ENCODE assay signal across 11 mouse cellular contexts in the genomic region with DNA sequence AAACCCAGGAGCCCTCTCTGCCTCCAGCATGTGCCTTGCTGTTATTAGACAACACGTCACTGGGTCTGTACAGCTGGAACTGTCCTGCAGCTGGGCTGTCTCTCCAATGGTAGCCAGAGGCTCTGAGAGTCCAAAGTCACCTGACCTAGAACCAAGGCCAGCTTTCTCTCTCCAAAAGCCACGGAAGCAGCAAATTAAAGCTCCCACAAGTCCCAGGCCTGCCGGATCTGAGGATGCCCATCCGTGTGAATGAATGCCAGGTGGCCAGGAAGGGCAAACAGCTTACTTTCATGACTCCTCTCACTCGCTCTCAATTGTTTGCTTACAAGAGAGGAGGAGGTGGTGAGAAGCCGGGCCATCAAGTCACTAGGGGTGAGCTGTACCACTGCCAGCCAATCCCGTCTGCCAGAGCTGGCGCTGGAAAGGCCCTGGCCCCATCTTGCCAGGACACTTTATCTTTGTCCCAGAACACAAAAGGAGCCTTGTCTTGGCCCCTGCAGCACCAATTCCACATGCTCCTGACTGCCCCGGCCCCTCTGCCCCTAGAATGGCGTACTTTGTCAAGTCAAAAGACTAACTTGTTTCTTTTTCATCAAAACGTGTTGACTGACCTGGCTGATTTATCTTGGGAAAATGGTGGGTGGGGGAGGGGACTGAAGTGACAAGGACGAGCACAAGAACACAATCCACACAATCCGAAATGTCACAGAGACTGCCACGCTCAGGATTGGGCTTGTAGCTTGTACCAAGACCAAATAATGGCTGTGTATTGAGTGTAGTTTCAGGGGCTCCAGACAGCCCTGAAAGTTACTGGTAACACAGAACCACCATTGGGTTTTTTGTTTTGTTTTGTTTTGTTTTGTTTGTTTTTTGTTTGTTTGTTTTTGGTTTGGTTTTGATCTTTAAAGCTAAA. TPM values are rescaled to one million over a fixed set of nuclear protein-coding genes. Genes with fewer than 3 reads are reported as not detected.
DNase-seq lines count a peak whose midpoint lies in the region; ATAC-seq lines count a peak whose summit lies in the region.
"Had no signal": no experiment of that assay in that cellular context is flagged by ENCODE, and none has a peak within 500 bp of the region (broad histone marks: within the 10 kb centered on the region; RNA-seq: fewer than 3 reads in every experiment).

No protein-coding gene starts in this region.

- no peaks in the 10 kb centered on the region for H3K9me3 ChIP-seq in kidney, embryonic 16.5 days (ENCODE audit: low read length)
- H3K9me3 ChIP-seq in midbrain, embryonic 10.5 days (replicated peaks): 0 out of 2 replicates have a peak, but pooled peaks cover 2% of the 10 kb centered on the region
- H3K9me3 ChIP-seq: G1E; megakaryocyte, embryonic 14.5 days had no signal

- intact Hi-C loops in heart, postnatal 10 days (cut with DNase I): no loop called here

- 0 out of 2 replicates have a peak, but pooled peaks have one; percentile 46 for ATAC-seq in kidney, embryonic 16.5 days (ENCODE audit: low FRiP score, low TSS enrichment)

- peaks cover 6% of the 10 kb centered on the region; the same call in 1 of the 2 replicates for H3K4me1 ChIP-seq in kidney, embryonic 16.5 days (ENCODE audit: insufficient read depth, low read length)
- peaks cover 16% of the 10 kb centered on the region for H3K4me1 ChIP-seq in midbrain, embryonic 10.5 days

- H3K36me3 ChIP-seq in kidney, embryonic 16.5 days (ENCODE audit: insufficient read depth, low read length): no peaks in the 10 kb centered on the region
- H3K36me3 ChIP-seq in midbrain, embryonic 10.5 days: no peaks in the 10 kb centered on the region
- H3K36me3 ChIP-seq: G1E had no signal

- no peak overlapping the region for H3K4me2 ChIP-seq in kidney, embryonic 16.5 days (replicated peaks; ENCODE audit: low read depth, low read length)

- no peak overlapping the region for H3K4me3 ChIP-seq in kidney, embryonic 16.5 days (ENCODE audit: low read length)
- H3K4me3 ChIP-seq in midbrain, embryonic 10.5 days: no peak overlapping the region
- H3K4me3 ChIP-seq: erythroblast, embryonic 14.5 days had no signal

- 28% methylated on average over 14 of the region's 14 CpGs for WGBS in kidney, embryonic 16.5 days
- 50% methylated on average over 14 of the region's 14 CpGs for WGBS in midbrain, embryonic 10.5 days

- H3K9ac ChIP-seq in kidney, embryonic 16.5 days (replicated peaks; ENCODE audit: low read length): no peak overlapping the region

- no peaks in the 10 kb centered on the region for H3K27me3 ChIP-seq in kidney, embryonic 16.5 days (ENCODE audit: insufficient read depth, low read length)
- H3K27me3 ChIP-seq in midbrain, embryonic 10.5 days (ENCODE audit: low read depth, poor library complexity, severe bottlenecking): peaks cover 12% of the 10 kb centered on the region; the same call in 1 of the 2 replicates

- DNase-seq in kidney, adult 11 months: no peak
- peak; percentile 45 for DNase-seq in adrenal gland, postnatal 25 days
- DNase-seq in embryo, embryonic 10.5 days (ENCODE audit: low spot score): peak; percentile 77
- DNase-seq in heart, postnatal 10 days: peak; percentile 77 to 83
- DNase-seq in midbrain, embryonic 10.5 days (ENCODE audit: low spot score): no peak
- DNase-seq in thymus, postnatal 14 days: no peak
- no peak for DNase-seq in urinary bladder, postnatal 10 days (ENCODE audit: low spot score)

- no peak overlapping the region for H3K27ac ChIP-seq in kidney, embryonic 16.5 days (ENCODE audit: low read length)
- peak overlapping the region; percentile 58 for H3K27ac ChIP-seq in midbrain, embryonic 10.5 days (replicated peaks)

RNA-seq across cellular contexts. Expression of a gene that starts 6.8 kb away (rescaled TPM):
- not detected in 2 replicates for polyA plus RNA-seq in kidney, embryonic 16.5 days (2015; fragmentation: Nextera tagmentation; extraction: Ambion mirVana)
- not detected in 2 replicates for total RNA-seq in adrenal gland, postnatal 25 days (2021)
- not detected for total RNA-seq in heart, postnatal 10 days (2021)
- not detected in 2 replicates for polyA plus RNA-seq in midbrain, embryonic 10.5 days (2016; fragmentation: Nextera tagmentation; extraction: Ambion mirVana)
- total RNA-seq: G1E had no signal
- polyA plus RNA-seq: erythroblast, embryonic 14.5 days; G1E had no signal

Comparison
In these comparisons a context has a peak if more than half of its experiments do, and no peak if none do; other contexts are left out.
1. DNase-seq: peak in adrenal gland, postnatal 25 days (single experiment), embryo, embryonic 10.5 days (single experiment) and heart, postnatal 10 days (2 of 2); none in kidney, adult 11 months (single experiment), midbrain, embryonic 10.5 days (single experiment), thymus, postnatal 14 days (single experiment) and urinary bladder, postnatal 10 days (single experiment).